Mouse (Mus musculus): ENCODE measurements around the gene Spib. TPM values are rescaled to one million over a fixed set of nuclear protein-coding genes. Genes with fewer than 3 reads are reported as not detected.
A peak's percentile ranks its signal among the peaks of the same experiment; 100 is the strongest.

Spib gene
- polyA plus RNA-seq, 1 experiment from 2014 or later = 0.20 TPM

DNA sequence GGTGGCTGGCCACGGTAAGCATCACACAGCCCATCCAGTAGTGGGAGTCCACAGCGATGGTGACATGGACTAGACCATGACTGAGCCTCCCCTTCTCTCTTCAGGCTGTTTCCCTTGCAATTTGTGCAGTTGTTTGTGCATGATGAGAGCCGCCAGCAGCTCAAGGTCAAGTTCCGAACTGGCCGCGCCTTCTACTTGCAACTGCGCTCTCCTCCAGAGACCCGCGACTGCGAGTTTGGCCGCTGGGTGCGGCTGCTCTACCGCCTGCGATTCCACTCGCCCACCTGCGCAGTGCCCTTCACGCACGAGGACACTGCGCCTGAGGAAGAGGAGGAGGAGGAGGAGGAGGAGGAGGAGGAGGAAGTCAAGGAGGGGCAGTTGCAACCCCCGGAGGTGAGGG is 31.8 kb downstream of the Spib start:
- no peaks in the 10 kb centered on the region; the same call in 1 of the 2 replicates for H3K27me3 ChIP-seq (replicated peaks; ENCODE audit: control insufficient read depth, insufficient read depth, low read length)
- 58% methylated on average over 18 of the region's 20 CpGs for WGBS
- peaks cover 8% of the 10 kb centered on the region for H3K4me1 ChIP-seq (replicated peaks; ENCODE audit: control insufficient read depth, insufficient read depth, low read length)
- H3K9ac ChIP-seq (ENCODE audit: low read length) = no peak overlapping the region
- H3K27ac ChIP-seq (ENCODE audit: low read depth) = no peak overlapping the region
- H3K4me2 ChIP-seq (ENCODE audit: low read length) = no peak overlapping the region
- H3K36me3 ChIP-seq (ENCODE audit: control insufficient read depth, insufficient read depth, low read length) = no peaks in the 10 kb centered on the region
- H3K4me3 ChIP-seq (ENCODE audit: low read depth, low read length) = no peak overlapping the region
- 0 out of 2 replicates have a peak, but pooled peaks cover 3% of the 10 kb centered on the region for H3K9me3 ChIP-seq (ENCODE audit: control insufficient read depth, low read length)
- DNase-seq (ENCODE audit: low spot score) (no peak), ATAC-seq (replicated peaks; ENCODE audit: low FRiP score, low TSS enrichment, low read depth) (no peak)

GRCm38 (mm10) chr7:44498922-44499321 is 32.9 kb downstream of the Spib start:
- 82% methylated on average over 1 of the region's 1 CpGs for WGBS

DNA sequence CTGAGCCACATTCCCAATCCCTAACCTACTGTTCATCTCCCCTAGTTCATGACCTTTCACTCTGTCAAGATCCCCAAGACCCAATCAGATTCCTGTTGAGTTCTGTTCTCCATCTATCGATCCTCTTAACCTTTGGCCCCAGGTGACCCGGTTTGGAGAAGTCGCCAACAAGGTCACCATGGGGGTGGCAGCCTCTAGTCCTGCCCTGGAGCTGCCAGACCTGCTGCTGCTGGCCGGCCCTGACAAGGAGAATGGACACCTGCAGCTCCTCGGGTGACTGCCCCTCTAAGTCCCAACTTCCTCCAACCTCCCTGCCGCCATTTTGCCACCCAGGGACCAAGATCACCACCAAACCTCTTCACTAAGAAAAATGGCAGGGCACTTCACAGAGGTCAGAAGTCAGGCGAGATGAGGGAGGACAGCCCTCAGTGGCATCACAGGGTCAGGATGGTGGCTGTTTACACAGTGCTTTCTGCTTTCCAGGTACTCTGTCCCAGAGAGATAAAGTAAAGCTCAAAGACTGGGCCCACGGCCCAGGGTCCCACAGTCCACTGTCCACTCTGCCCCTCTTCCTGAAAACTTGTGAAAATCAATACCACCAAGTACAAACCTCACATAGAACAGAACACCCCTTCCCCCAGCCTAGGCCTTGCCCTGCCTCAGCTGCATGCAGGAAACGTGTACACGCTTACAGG is 34.4 kb downstream of the Spib start:
- peak overlapping the region; percentile 92 for H3K4me2 ChIP-seq (ENCODE audit: low read length)
- no peaks in the 10 kb centered on the region; the same call in 1 of the 2 replicates for H3K27me3 ChIP-seq (replicated peaks; ENCODE audit: control insufficient read depth, insufficient read depth, low read length)
- H3K4me3 ChIP-seq (ENCODE audit: low read depth, low read length) = peak overlapping the region; percentile 92
- DNase-seq (ENCODE audit: low spot score) (no peak), ATAC-seq (replicated peaks; ENCODE audit: low FRiP score, low TSS enrichment, low read depth) (no peak)
- H3K27ac ChIP-seq (ENCODE audit: low read depth) = no peak overlapping the region
- peaks cover 18% of the 10 kb centered on the region for H3K36me3 ChIP-seq (ENCODE audit: control insufficient read depth, insufficient read depth, low read length)
- H3K4me1 ChIP-seq (replicated peaks; ENCODE audit: control insufficient read depth, insufficient read depth, low read length) = peaks cover 9% of the 10 kb centered on the region
- no peak overlapping the region for H3K9ac ChIP-seq (ENCODE audit: low read length)
- WGBS = 81% methylated on average over 10 of the region's 10 CpGs
- H3K9me3 ChIP-seq (ENCODE audit: control insufficient read depth, low read length) = no peaks in the 10 kb centered on the region

More at GRCm38 (mm10) chr7:44498922-44499321, 32.9 kb downstream of the Spib start:
- Histone ChIP-seq H3K27me3 (replicated peaks; ENCODE audit: control insufficient read depth, insufficient read depth, low read length) (no peaks in the 10 kb centered on the region; the same call in 1 of the 2 replicates), H3K4me3 (ENCODE audit: low read depth, low read length) (no peak overlapping the region), H3K27ac (ENCODE audit: low read depth) (no peak overlapping the region), H3K9ac (ENCODE audit: low read length) (no peak overlapping the region), H3K4me2 (ENCODE audit: low read length) (no peak overlapping the region), H3K36me3 (ENCODE audit: control insufficient read depth, insufficient read depth, low read length) (peaks cover 7% of the 10 kb centered on the region; the same call in 1 of the 2 replicates), H3K4me1 (replicated peaks; ENCODE audit: control insufficient read depth, insufficient read depth, low read length) (peaks cover 9% of the 10 kb centered on the region), H3K9me3 (ENCODE audit: control insufficient read depth, low read length) (no peaks in the 10 kb centered on the region)
- ATAC-seq (replicated peaks; ENCODE audit: low FRiP score, low TSS enrichment, low read depth) (no peak), DNase-seq (ENCODE audit: low spot score) (no peak)

GRCm38 (mm10) chr7:44496771-44497109 is 35.1 kb downstream of the Spib start:
- 1% methylated on average over 26 of the region's 26 CpGs for WGBS
- H3K27me3 ChIP-seq (replicated peaks; ENCODE audit: control insufficient read depth, insufficient read depth, low read length) = no peaks in the 10 kb centered on the region; the same call in 1 of the 2 replicates

DNA sequence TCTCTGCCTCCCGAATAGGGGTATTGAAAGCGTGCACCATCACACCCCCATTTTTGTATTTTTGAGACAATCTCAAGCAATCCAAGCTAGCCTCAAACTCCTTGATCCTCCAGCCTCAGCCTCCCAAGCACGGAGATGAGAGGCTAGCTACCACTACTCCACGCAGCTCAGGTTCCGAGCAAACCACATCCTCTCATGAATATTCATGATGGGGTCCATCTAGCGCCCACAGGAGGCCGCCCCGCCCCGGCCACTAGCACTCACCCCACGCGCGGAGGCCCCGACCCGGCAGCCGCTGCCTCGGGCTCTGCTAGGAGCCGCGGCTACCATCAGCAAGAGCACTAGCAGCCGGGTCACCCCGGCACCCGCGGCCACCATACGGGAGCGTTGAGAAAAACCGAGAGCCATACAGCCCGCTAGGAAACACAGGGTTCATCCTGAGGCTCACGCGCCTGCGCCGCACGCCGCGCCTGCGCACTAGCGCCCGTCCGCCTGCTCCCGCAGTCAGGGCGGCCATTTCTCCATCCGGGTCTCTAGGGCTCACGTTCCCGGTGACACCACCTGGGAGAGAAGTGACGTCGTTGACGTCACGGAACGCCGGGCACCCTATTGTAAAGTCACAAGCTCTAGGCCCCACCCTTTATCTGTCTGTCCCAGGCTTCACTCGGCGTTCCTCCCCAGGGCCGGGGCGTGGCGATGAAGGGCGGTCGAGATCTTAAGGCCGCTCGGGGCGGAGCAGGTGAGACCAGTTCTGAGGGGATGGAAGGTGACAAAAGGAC is 35.7 kb downstream of the Spib start, which contains the start of the genes Emc10 and Fam71e1:
TSS of gene Emc10 (minus strand) at position 538 of the 779 bp plus-strand sequence.
TSS of gene Fam71e1 (plus strand) at position 590 of the 779 bp plus-strand sequence.
- H3K9me3 ChIP-seq (ENCODE audit: control insufficient read depth, low read length) = no peaks in the 10 kb centered on the region
- peak within 1 kb of the TSS; percentile 94 for H3K27ac ChIP-seq (ENCODE audit: low read depth)
- H3K36me3 ChIP-seq (ENCODE audit: control insufficient read depth, insufficient read depth, low read length) = peaks cover 30% of the 10 kb centered on the region
- H3K4me1 ChIP-seq (replicated peaks; ENCODE audit: control insufficient read depth, insufficient read depth, low read length) = peaks cover 9% of the 10 kb centered on the region
- under 1% methylated on average over 58 of the region's 58 CpGs for WGBS
- peak within 1 kb of the TSS; percentile 86 for H3K9ac ChIP-seq (ENCODE audit: low read length)
- peak within 1 kb of the TSS; percentile 92 for H3K4me3 ChIP-seq (ENCODE audit: low read depth, low read length)
- peak within 1 kb of the TSS; percentile 92 for H3K4me2 ChIP-seq (ENCODE audit: low read length)
- no peaks in the 10 kb centered on the region; the same call in 1 of the 2 replicates for H3K27me3 ChIP-seq (replicated peaks; ENCODE audit: control insufficient read depth, insufficient read depth, low read length)
- ATAC-seq (replicated peaks; ENCODE audit: low FRiP score, low TSS enrichment, low read depth) = peak; percentile 98
- peak; percentile 98 for DNase-seq (ENCODE audit: low spot score)

More at GRCm38 (mm10) chr7:44496771-44497109, 35.1 kb downstream of the Spib start:
- peak overlapping the region; percentile 92 for H3K4me2 ChIP-seq (ENCODE audit: low read length)
- peak overlapping the region; percentile 86 for H3K9ac ChIP-seq (ENCODE audit: low read length)
- H3K4me3 ChIP-seq (ENCODE audit: low read depth, low read length) = peak overlapping the region; percentile 92
- H3K27ac ChIP-seq (ENCODE audit: low read depth) = peak overlapping the region; percentile 94
- H3K36me3 ChIP-seq (ENCODE audit: control insufficient read depth, insufficient read depth, low read length) = peaks cover 26% of the 10 kb centered on the region
- DNase-seq (ENCODE audit: low spot score) (no peak), ATAC-seq (replicated peaks; ENCODE audit: low FRiP score, low TSS enrichment, low read depth) (no peak)
- H3K4me1 ChIP-seq (replicated peaks; ENCODE audit: control insufficient read depth, insufficient read depth, low read length) = peaks cover 9% of the 10 kb centered on the region
- H3K9me3 ChIP-seq (ENCODE audit: control insufficient read depth, low read length) = no peaks in the 10 kb centered on the region

DNA sequence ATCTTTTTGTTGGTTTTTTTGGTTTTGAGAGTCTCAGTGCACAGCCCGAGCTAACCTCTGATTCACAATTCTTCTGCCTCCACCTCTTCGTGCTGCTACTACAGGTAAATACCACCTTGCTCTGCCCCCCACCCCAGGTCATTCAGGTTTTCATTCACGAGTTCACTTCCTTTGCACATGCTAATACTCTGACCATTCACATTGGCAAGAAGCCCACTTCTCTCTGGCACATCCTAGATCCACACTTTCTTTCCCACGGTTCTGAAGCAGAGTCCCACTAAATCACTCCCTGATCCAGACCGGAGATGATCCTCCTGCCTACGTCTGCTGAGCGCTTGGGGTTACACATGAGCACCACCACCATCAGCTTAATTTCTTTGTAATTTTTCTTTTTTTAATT is 36.8 kb downstream of the Spib start:
- Histone ChIP-seq H3K4me1 (replicated peaks; ENCODE audit: control insufficient read depth, insufficient read depth, low read length) (peaks cover 9% of the 10 kb centered on the region), H3K36me3 (ENCODE audit: control insufficient read depth, insufficient read depth, low read length) (peaks cover 41% of the 10 kb centered on the region), H3K9ac (ENCODE audit: low read length) (peak overlapping the region; percentile 86; the same call in 1 of the 2 replicates), H3K9me3 (ENCODE audit: control insufficient read depth, low read length) (no peaks in the 10 kb centered on the region), H3K4me2 (ENCODE audit: low read length) (peak overlapping the region; percentile 92), H3K27me3 (replicated peaks; ENCODE audit: control insufficient read depth, insufficient read depth, low read length) (no peaks in the 10 kb centered on the region; the same call in 1 of the 2 replicates), H3K4me3 (ENCODE audit: low read depth, low read length) (peak overlapping the region; percentile 92; the same call in 1 of the 2 replicates), H3K27ac (ENCODE audit: low read depth) (no peak overlapping the region)
- DNase-seq (ENCODE audit: low spot score) = no peak
- ATAC-seq (replicated peaks; ENCODE audit: low FRiP score, low TSS enrichment, low read depth) = no peak
- WGBS = 87% methylated on average over 7 of the region's 7 CpGs

- Histone ChIP-seq H3K36me3 (ENCODE audit: control insufficient read depth, insufficient read depth, low read length) (peaks cover 43% of the 10 kb centered on the region), H3K27ac (ENCODE audit: low read depth) (no peak overlapping the region), H3K4me3 (ENCODE audit: low read depth, low read length) (no peak overlapping the region), H3K4me1 (replicated peaks; ENCODE audit: control insufficient read depth, insufficient read depth, low read length) (peaks cover 9% of the 10 kb centered on the region), H3K4me2 (ENCODE audit: low read length) (no peak overlapping the region), H3K9me3 (ENCODE audit: control insufficient read depth, low read length) (no peaks in the 10 kb centered on the region), H3K27me3 (replicated peaks; ENCODE audit: control insufficient read depth, insufficient read depth, low read length) (no peaks in the 10 kb centered on the region), H3K9ac (ENCODE audit: low read length) (no peak overlapping the region)
- 95% methylated on average over 12 of the region's 12 CpGs for WGBS
- no peak for ATAC-seq (replicated peaks; ENCODE audit: low FRiP score, low TSS enrichment, low read depth)
- no peak for DNase-seq (ENCODE audit: low spot score)
Measured at GRCm38 (mm10) chr7:44494681-44495080, 37.2 kb downstream of the Spib start.

GRCm38 (mm10) chr7:44492166-44492826 is 39.6 kb downstream of the Spib start:
- Histone ChIP-seq H3K27ac (ENCODE audit: low read depth) (no peak overlapping the region), H3K36me3 (ENCODE audit: control insufficient read depth, insufficient read depth, low read length) (peaks cover 55% of the 10 kb centered on the region), H3K9me3 (ENCODE audit: control insufficient read depth, low read length) (no peaks in the 10 kb centered on the region), H3K4me3 (ENCODE audit: low read depth, low read length) (no peak overlapping the region), H3K9ac (ENCODE audit: low read length) (no peak overlapping the region), H3K4me1 (replicated peaks; ENCODE audit: control insufficient read depth, insufficient read depth, low read length) (peaks cover 9% of the 10 kb centered on the region), H3K4me2 (ENCODE audit: low read length) (no peak overlapping the region), H3K27me3 (replicated peaks; ENCODE audit: control insufficient read depth, insufficient read depth, low read length) (no peaks in the 10 kb centered on the region)
- DNase-seq (ENCODE audit: low spot score) (no peak), ATAC-seq (replicated peaks; ENCODE audit: low FRiP score, low TSS enrichment, low read depth) (no peak)
- WGBS = 90% methylated on average over 21 of the region's 21 CpGs

All from intestine, embryonic 14.5 days (tissue).